Mouse (Mus musculus): Measurements from ENCODE around the gene 1700003F12Rik. TPM values are rescaled to one million over a fixed set of nuclear protein-coding genes. Genes with fewer than 3 reads are reported as not detected.

The 1700003F12Rik gene
- polyA plus RNA-seq, 1 experiment from 2014 or later: 1.8 TPM

DNA sequence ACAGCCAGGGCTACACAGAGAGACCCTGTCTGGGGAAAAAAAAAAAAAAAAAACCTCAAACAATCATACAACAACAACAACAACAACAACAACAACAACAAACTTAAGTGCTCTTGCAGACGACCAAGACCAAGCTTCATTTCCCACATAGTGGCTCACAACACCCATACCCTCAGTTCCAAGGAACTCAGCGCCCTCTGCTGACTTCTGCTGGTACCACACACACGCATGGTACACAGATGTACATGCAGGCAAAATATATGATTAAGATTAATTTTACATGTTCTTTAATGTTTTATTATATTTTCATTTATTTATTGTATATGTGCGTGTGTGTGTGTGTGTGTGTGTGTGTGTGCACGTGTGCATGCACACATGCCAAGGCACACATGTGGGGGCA, 39.5 kb downstream of the 1700003F12Rik start:
- no peaks in the 10 kb centered on the region for H3K27me3 ChIP-seq (replicated peaks; ENCODE audit: control insufficient read depth, insufficient read depth, low read length)
- H3K9ac ChIP-seq (ENCODE audit: low read depth, low read length): no peak overlapping the region
- H3K27ac ChIP-seq (ENCODE audit: low read depth, low read length): no peak overlapping the region
- peaks cover 19% of the 10 kb centered on the region for H3K4me1 ChIP-seq (replicated peaks; ENCODE audit: control insufficient read depth, insufficient read depth, low read length)
- H3K36me3 ChIP-seq (ENCODE audit: control insufficient read depth, insufficient read depth, low read length): no peaks in the 10 kb centered on the region
- ATAC-seq (replicated peaks; ENCODE audit: low FRiP score): no peak; the same call in 1 of the 2 replicates
- DNase-seq (ENCODE audit: low spot score): no peak
- H3K4me3 ChIP-seq (ENCODE audit: low read depth, low read length): no peak overlapping the region
- H3K4me2 ChIP-seq: no peak overlapping the region
- 71% methylated on average over 5 of the region's 5 CpGs for WGBS
- no peaks in the 10 kb centered on the region for H3K9me3 ChIP-seq (ENCODE audit: control insufficient read depth, low read length)

GRCm38 (mm10) chr2:154589051-154589450, 42.2 kb downstream of the 1700003F12Rik start:
- H3K4me2 ChIP-seq: no peak overlapping the region

DNA sequence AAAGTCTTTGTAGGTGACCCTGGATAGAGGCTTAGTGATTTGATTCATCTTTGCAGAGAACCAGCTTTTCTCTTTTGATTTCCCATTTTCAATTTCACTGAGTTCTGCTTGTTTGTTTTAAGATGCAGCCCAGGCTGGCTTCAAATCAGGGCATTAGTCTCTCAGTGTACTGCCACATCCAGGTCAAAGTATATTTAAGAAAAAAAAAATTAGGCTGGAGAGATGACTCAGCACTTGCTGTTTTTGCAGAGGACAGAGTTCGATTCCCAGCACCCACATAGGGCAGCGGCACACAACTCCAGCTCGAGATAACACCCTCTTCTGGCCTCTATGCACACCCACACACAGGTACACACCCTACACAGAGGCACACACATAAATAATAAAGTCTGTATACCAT, 44.4 kb downstream of the 1700003F12Rik start:
- Histone ChIP-seq H3K9ac (ENCODE audit: low read depth, low read length) (no peak overlapping the region), H3K9me3 (ENCODE audit: control insufficient read depth, low read length) (no peaks in the 10 kb centered on the region), H3K27me3 (replicated peaks; ENCODE audit: control insufficient read depth, insufficient read depth, low read length) (no peaks in the 10 kb centered on the region), H3K4me2 (no peak overlapping the region), H3K27ac (ENCODE audit: low read depth, low read length) (no peak overlapping the region), H3K4me3 (ENCODE audit: low read depth, low read length) (no peak overlapping the region), H3K36me3 (ENCODE audit: control insufficient read depth, insufficient read depth, low read length) (0 out of 2 replicates have a peak, but pooled peaks cover 2% of the 10 kb centered on the region), H3K4me1 (replicated peaks; ENCODE audit: control insufficient read depth, insufficient read depth, low read length) (no peaks in the 10 kb centered on the region)
- WGBS: 82% methylated on average over 3 of the region's 3 CpGs
- no peak for DNase-seq (ENCODE audit: low spot score)
- no peak for ATAC-seq (replicated peaks; ENCODE audit: low FRiP score)

More at GRCm38 (mm10) chr2:154589051-154589450, 42.2 kb downstream of the 1700003F12Rik start:
- Histone ChIP-seq H3K27ac (ENCODE audit: low read depth, low read length) (no peak overlapping the region), H3K9me3 (ENCODE audit: control insufficient read depth, low read length) (no peaks in the 10 kb centered on the region), H3K27me3 (replicated peaks; ENCODE audit: control insufficient read depth, insufficient read depth, low read length) (no peaks in the 10 kb centered on the region), H3K4me1 (replicated peaks; ENCODE audit: control insufficient read depth, insufficient read depth, low read length) (peaks cover 8% of the 10 kb centered on the region), H3K9ac (ENCODE audit: low read depth, low read length) (no peak overlapping the region), H3K36me3 (ENCODE audit: control insufficient read depth, insufficient read depth, low read length) (0 out of 2 replicates have a peak, but pooled peaks cover 2% of the 10 kb centered on the region), H3K4me3 (ENCODE audit: low read depth, low read length) (no peak overlapping the region)
- DNase-seq (ENCODE audit: low spot score): no peak
- 90% methylated on average over 4 of the region's 4 CpGs for WGBS
- ATAC-seq (replicated peaks; ENCODE audit: low FRiP score): no peak

- Histone ChIP-seq H3K4me1 (replicated peaks; ENCODE audit: control insufficient read depth, insufficient read depth, low read length) (no peaks in the 10 kb centered on the region), H3K4me2 (no peak overlapping the region), H3K27me3 (replicated peaks; ENCODE audit: control insufficient read depth, insufficient read depth, low read length) (no peaks in the 10 kb centered on the region), H3K9ac (ENCODE audit: low read depth, low read length) (no peak overlapping the region), H3K4me3 (ENCODE audit: low read depth, low read length) (no peak overlapping the region), H3K36me3 (ENCODE audit: control insufficient read depth, insufficient read depth, low read length) (0 out of 2 replicates have a peak, but pooled peaks cover 2% of the 10 kb centered on the region), H3K27ac (ENCODE audit: low read depth, low read length) (no peak overlapping the region), H3K9me3 (ENCODE audit: control insufficient read depth, low read length) (no peaks in the 10 kb centered on the region)
- ATAC-seq (replicated peaks; ENCODE audit: low FRiP score) (peak; percentile 37; the same call in 1 of the 2 replicates), DNase-seq (ENCODE audit: low spot score) (no peak)
- whole genome bisulfite sequencing: 58% methylated on average over 3 of the region's 3 CpGs
Measured at GRCm38 (mm10) chr2:154593025-154593424, 46.1 kb downstream of the 1700003F12Rik start.

DNA sequence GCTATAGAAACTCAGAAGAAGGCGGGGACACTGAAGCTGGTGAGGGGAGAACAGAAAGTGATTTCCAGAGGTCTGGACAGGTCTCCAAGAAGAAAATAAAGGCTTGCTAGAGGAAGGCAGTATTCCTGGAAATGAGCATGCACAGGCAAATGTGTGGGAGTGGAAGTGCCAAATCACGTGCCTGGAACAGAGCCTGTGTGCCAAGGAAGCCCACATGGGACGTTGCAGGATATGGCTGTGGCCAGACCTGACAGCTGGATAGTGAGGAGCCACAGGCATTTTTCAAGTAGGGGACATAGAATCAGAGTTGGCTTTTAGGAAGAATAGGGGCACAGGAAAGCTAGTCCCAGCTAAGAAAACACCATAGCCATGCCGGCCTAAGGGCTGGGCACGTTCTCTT, 48.9 kb downstream of the 1700003F12Rik start:
- no peaks in the 10 kb centered on the region; the same call in 1 of the 2 replicates for H3K4me1 ChIP-seq (replicated peaks; ENCODE audit: control insufficient read depth, insufficient read depth, low read length)
- 0 out of 2 replicates have a peak, but pooled peaks cover 2% of the 10 kb centered on the region for H3K36me3 ChIP-seq (ENCODE audit: control insufficient read depth, insufficient read depth, low read length)
- ATAC-seq (replicated peaks; ENCODE audit: low FRiP score) (no peak), DNase-seq (ENCODE audit: low spot score) (no peak)
- no peak overlapping the region for H3K4me3 ChIP-seq (ENCODE audit: low read depth, low read length)
- H3K9me3 ChIP-seq (ENCODE audit: control insufficient read depth, low read length): no peaks in the 10 kb centered on the region
- no peak overlapping the region for H3K27ac ChIP-seq (ENCODE audit: low read depth, low read length)
- WGBS: 77% methylated on average over 5 of the region's 5 CpGs
- no peak overlapping the region for H3K4me2 ChIP-seq
- no peaks in the 10 kb centered on the region for H3K27me3 ChIP-seq (replicated peaks; ENCODE audit: control insufficient read depth, insufficient read depth, low read length)
- H3K9ac ChIP-seq (ENCODE audit: low read depth, low read length): no peak overlapping the region

GRCm38 (mm10) chr2:154597399-154597798, 50.5 kb downstream of the 1700003F12Rik start:
- Histone ChIP-seq H3K36me3 (ENCODE audit: control insufficient read depth, insufficient read depth, low read length) (0 out of 2 replicates have a peak, but pooled peaks cover 2% of the 10 kb centered on the region), H3K27me3 (replicated peaks; ENCODE audit: control insufficient read depth, insufficient read depth, low read length) (no peaks in the 10 kb centered on the region), H3K27ac (ENCODE audit: low read depth, low read length) (no peak overlapping the region), H3K4me1 (replicated peaks; ENCODE audit: control insufficient read depth, insufficient read depth, low read length) (no peaks in the 10 kb centered on the region; the same call in 1 of the 2 replicates), H3K4me2 (no peak overlapping the region), H3K4me3 (ENCODE audit: low read depth, low read length) (no peak overlapping the region), H3K9ac (ENCODE audit: low read depth, low read length) (no peak overlapping the region), H3K9me3 (ENCODE audit: control insufficient read depth, low read length) (no peaks in the 10 kb centered on the region)
- DNase-seq (ENCODE audit: low spot score) (no peak), ATAC-seq (replicated peaks; ENCODE audit: low FRiP score) (no peak)
- WGBS: 87% methylated on average over 3 of the region's 3 CpGs

Other genes with a start within 250 kb of the 1700003F12Rik start
- gene Bpifb9b, start 239.9 kb upstream of the 1700003F12Rik start, polyA plus RNA-seq (2014; fragmentation: Nextera tagmentation; extraction: Ambion mirVana): not detected in 2 replicates
- 23.5 and 23.7 TPM in 2 replicates for gene Cdk5rap1, start 174.1 kb upstream of the 1700003F12Rik start, polyA plus RNA-seq (2014; fragmentation: Nextera tagmentation; extraction: Ambion mirVana)
- 1.5 and 2.4 TPM in 2 replicates for gene Snta1, start 139.0 kb upstream of the 1700003F12Rik start, polyA plus RNA-seq (2014; fragmentation: Nextera tagmentation; extraction: Ambion mirVana)
- 23.5 and 23.6 TPM in 2 replicates for gene Cbfa2t2, start 110.6 kb upstream of the 1700003F12Rik start, polyA plus RNA-seq (2014; fragmentation: Nextera tagmentation; extraction: Ambion mirVana)
- gene Actl10, start 4.7 kb downstream of the 1700003F12Rik start, polyA plus RNA-seq (2014; fragmentation: Nextera tagmentation; extraction: Ambion mirVana): 0.25 TPM in 1 of 2 replicates, not detected in the other
- 1.9 and 2.4 TPM in 2 replicates for gene Necab3, start 11.8 kb downstream of the 1700003F12Rik start, polyA plus RNA-seq (2014; fragmentation: Nextera tagmentation; extraction: Ambion mirVana)
- gene E2f1, start 22.8 kb downstream of the 1700003F12Rik start, polyA plus RNA-seq (2014; fragmentation: Nextera tagmentation; extraction: Ambion mirVana): 12.6 and 14.0 TPM in 2 replicates
- 25.2 and 25.6 TPM in 2 replicates for gene Pxmp4, start 56.6 kb downstream of the 1700003F12Rik start, polyA plus RNA-seq (2014; fragmentation: Nextera tagmentation; extraction: Ambion mirVana)
- 1.3 and 1.5 TPM in 2 replicates for gene Zfp341, start 66.2 kb downstream of the 1700003F12Rik start, polyA plus RNA-seq (2014; fragmentation: Nextera tagmentation; extraction: Ambion mirVana)
- not detected in 2 replicates for gene 4930519P11Rik, start 66.4 kb downstream of the 1700003F12Rik start, polyA plus RNA-seq (2014; fragmentation: Nextera tagmentation; extraction: Ambion mirVana)
- 9.3 and 10.9 TPM in 2 replicates for gene Chmp4b, start 104.6 kb downstream of the 1700003F12Rik start, polyA plus RNA-seq (2014; fragmentation: Nextera tagmentation; extraction: Ambion mirVana)
- not detected in 2 replicates for gene Gm14214, start 222.9 kb downstream of the 1700003F12Rik start, polyA plus RNA-seq (2014; fragmentation: Nextera tagmentation; extraction: Ambion mirVana)
- 59.5 and 66.2 TPM in 2 replicates for gene Raly, start 244.0 kb downstream of the 1700003F12Rik start, polyA plus RNA-seq (2014; fragmentation: Nextera tagmentation; extraction: Ambion mirVana)
- gene a, start 244.3 kb downstream of the 1700003F12Rik start, polyA plus RNA-seq (2014; fragmentation: Nextera tagmentation; extraction: Ambion mirVana): 0.62 TPM in 1 of 2 replicates, not detected in the other

Data from liver, embryonic 11.5 days (tissue).